Mouse (Mus musculus): ENCODE measurements at regions not wholly inside any gene's neighbourhood (a gene's known extent, or its start where the extent isn't known, plus 50 kb on each side); places are given as distances from the start of the nearest gene placed in this dataset.

GRCm38 (mm10) chr10:39244061-39244460 lies 80.5 kb upstream of the Ccn6 start:
- no peak overlapping the region for H3K4me3 ChIP-seq (ENCODE audit: control insufficient read depth in 1 of 2, insufficient read depth in 1 of 2, low read depth in 2 of 2, low read length in 2 of 2)
- H3K27ac ChIP-seq (ENCODE audit: control insufficient read depth, low read depth, low read length), result no peak overlapping the region
- H3K9ac ChIP-seq (ENCODE audit: control insufficient read depth, low read depth, low read length, poor library complexity, severe bottlenecking), result no peak overlapping the region
- no peaks in the 10 kb centered on the region for H3K4me1 ChIP-seq (ENCODE audit: control insufficient read depth in 1 of 2, insufficient read depth in 2 of 2, low read length in 2 of 2)
- H3K9me3 ChIP-seq (replicated peaks; ENCODE audit: insufficient read depth, low read length), result no peaks in the 10 kb centered on the region
- no peak for TF ChIP-seq MAFK (IDR thresholded peaks at IDR 0.05; ENCODE audit: borderline replicate concordance, low read depth, low read length)
- no peak for TF ChIP-seq ETS1 (IDR thresholded peaks at IDR 0.05; ENCODE audit: low read depth, low read length)
- TF ChIP-seq JUND (IDR thresholded peaks at IDR 0.05; ENCODE audit: low read depth, low read length), result no peak
- no peak for TF ChIP-seq RCOR1 (IDR thresholded peaks at IDR 0.05; ENCODE audit: low read depth, low read length)
- TF ChIP-seq HCFC1 (IDR thresholded peaks at IDR 0.05; ENCODE audit: low read depth, low read length), result no peak
- no peak for TF ChIP-seq TAL1 (IDR thresholded peaks at IDR 0.05; ENCODE audit: low read length)
- TF ChIP-seq UBTF (IDR thresholded peaks at IDR 0.05; ENCODE audit: borderline replicate concordance, insufficient read depth, low read depth, low read length), result no peak
- no peak for TF ChIP-seq SIN3A (IDR thresholded peaks at IDR 0.05; ENCODE audit: low read length)
- TF ChIP-seq GATA1 (IDR thresholded peaks at IDR 0.05; ENCODE audit: low read depth, low read length), result no peak
- TF ChIP-seq ZC3H11A (IDR thresholded peaks at IDR 0.05; ENCODE audit: low read depth, low read length), result no peak
- no peak for TF ChIP-seq POLR2A (IDR thresholded peaks at IDR 0.05; ENCODE audit: control insufficient read depth in 1 of 2, insufficient read depth in 1 of 2, low read depth in 1 of 2, low read length in 2 of 2, poor library complexity in 1 of 2)
- no peak for TF ChIP-seq KAT2A (conservative IDR thresholded peaks at IDR 0.05; ENCODE audit: low read depth, low read length)
- no peak for TF ChIP-seq EP300 (IDR thresholded peaks at IDR 0.05; ENCODE audit: low read depth in 1 of 2, low read length in 2 of 2)
- no peak for TF ChIP-seq GABPA (IDR thresholded peaks at IDR 0.05; ENCODE audit: low read depth, low read length)
- no peak for TF ChIP-seq USF1 (IDR thresholded peaks at IDR 0.05; ENCODE audit: low read depth, low read length)
- TF ChIP-seq ZKSCAN1 (IDR thresholded peaks at IDR 0.05; ENCODE audit: low read depth, low read length), result no peak
- no peaks in the 10 kb centered on the region for H3K79me2 ChIP-seq (ENCODE audit: control insufficient read depth, insufficient read depth, low read length, poor library complexity)
- H3K27me3 ChIP-seq (ENCODE audit: control insufficient read depth in 1 of 2, insufficient read depth in 2 of 2, low read length in 2 of 2), result no peaks in the 10 kb centered on the region; a peak in 1 of 4 replicates
- DNase-seq (ENCODE audit: low read depth, low spot score), result no peak
- no peaks in the 10 kb centered on the region for H3K36me3 ChIP-seq (ENCODE audit: control insufficient read depth in 1 of 2, insufficient read depth in 2 of 2, low read length in 2 of 2)

GRCm38 (mm10) chr10:39242398-39242797 lies 78.8 kb upstream of the Ccn6 start:
- DNase-seq (ENCODE audit: low read depth, low spot score), result no peak
- H3K36me3 ChIP-seq (ENCODE audit: control insufficient read depth in 1 of 2, insufficient read depth in 2 of 2, low read length in 2 of 2), result no peaks in the 10 kb centered on the region
- H3K4me1 ChIP-seq (ENCODE audit: control insufficient read depth in 1 of 2, insufficient read depth in 2 of 2, low read length in 2 of 2), result no peaks in the 10 kb centered on the region
- H3K9me3 ChIP-seq (replicated peaks; ENCODE audit: insufficient read depth, low read length), result no peaks in the 10 kb centered on the region
- TF ChIP-seq POLR2A (IDR thresholded peaks at IDR 0.05; ENCODE audit: control insufficient read depth in 1 of 2, insufficient read depth in 1 of 2, low read depth in 1 of 2, low read length in 2 of 2, poor library complexity in 1 of 2) (no peak), SIN3A (IDR thresholded peaks at IDR 0.05; ENCODE audit: low read length) (no peak), TCF12 (IDR thresholded peaks at IDR 0.05; ENCODE audit: low read depth, low read length) (no peak), TBP (IDR thresholded peaks at IDR 0.05; ENCODE audit: low read depth, low read length) (no peak), HCFC1 (IDR thresholded peaks at IDR 0.05; ENCODE audit: low read depth, low read length) (no peak), GABPA (IDR thresholded peaks at IDR 0.05; ENCODE audit: low read depth, low read length) (no peak), CTCF (IDR thresholded peaks at IDR 0.05 in 2 of 3, conservative IDR thresholded peaks at IDR 0.05 in 1 of 3; ENCODE audit: control insufficient read depth in 1 of 3, insufficient read depth in 1 of 3, low read depth in 2 of 3, low read length in 3 of 3, poor library complexity in 1 of 3, severe bottlenecking in 1 of 3) (no peak), E2F4 (IDR thresholded peaks at IDR 0.05; ENCODE audit: borderline replicate concordance, low read depth, low read length) (no peak), USF1 (IDR thresholded peaks at IDR 0.05; ENCODE audit: low read depth, low read length) (no peak), JUND (IDR thresholded peaks at IDR 0.05; ENCODE audit: low read depth, low read length) (no peak), MYC (IDR thresholded peaks at IDR 0.05; ENCODE audit: low read depth, low read length) (no peak)
- H3K4me3 ChIP-seq (ENCODE audit: control insufficient read depth in 1 of 2, insufficient read depth in 1 of 2, low read depth in 2 of 2, low read length in 2 of 2), result no peak overlapping the region
- H3K27ac ChIP-seq (ENCODE audit: control insufficient read depth, low read depth, low read length), result no peak overlapping the region
- no peaks in the 10 kb centered on the region; a peak in 1 of 4 replicates for H3K27me3 ChIP-seq (ENCODE audit: control insufficient read depth in 1 of 2, insufficient read depth in 2 of 2, low read length in 2 of 2)
- H3K79me2 ChIP-seq (ENCODE audit: control insufficient read depth, insufficient read depth, low read length, poor library complexity), result no peaks in the 10 kb centered on the region
- H3K9ac ChIP-seq (ENCODE audit: control insufficient read depth, low read depth, low read length, poor library complexity, severe bottlenecking), result no peak overlapping the region

Data from MEL (cell line).